Mouse (Mus musculus) neural tube, embryonic 10.5 days (tissue): ENCODE data around the gene Josd1.

Experiments used
- DNase-seq: peaks from one replicate; pipeline ENCODE4 v3.0.0-alpha.2; 2017; ENCODE audit warnings: low spot score; ENCODE audit errors: extremely low spot score

Gene Josd1

DNA sequence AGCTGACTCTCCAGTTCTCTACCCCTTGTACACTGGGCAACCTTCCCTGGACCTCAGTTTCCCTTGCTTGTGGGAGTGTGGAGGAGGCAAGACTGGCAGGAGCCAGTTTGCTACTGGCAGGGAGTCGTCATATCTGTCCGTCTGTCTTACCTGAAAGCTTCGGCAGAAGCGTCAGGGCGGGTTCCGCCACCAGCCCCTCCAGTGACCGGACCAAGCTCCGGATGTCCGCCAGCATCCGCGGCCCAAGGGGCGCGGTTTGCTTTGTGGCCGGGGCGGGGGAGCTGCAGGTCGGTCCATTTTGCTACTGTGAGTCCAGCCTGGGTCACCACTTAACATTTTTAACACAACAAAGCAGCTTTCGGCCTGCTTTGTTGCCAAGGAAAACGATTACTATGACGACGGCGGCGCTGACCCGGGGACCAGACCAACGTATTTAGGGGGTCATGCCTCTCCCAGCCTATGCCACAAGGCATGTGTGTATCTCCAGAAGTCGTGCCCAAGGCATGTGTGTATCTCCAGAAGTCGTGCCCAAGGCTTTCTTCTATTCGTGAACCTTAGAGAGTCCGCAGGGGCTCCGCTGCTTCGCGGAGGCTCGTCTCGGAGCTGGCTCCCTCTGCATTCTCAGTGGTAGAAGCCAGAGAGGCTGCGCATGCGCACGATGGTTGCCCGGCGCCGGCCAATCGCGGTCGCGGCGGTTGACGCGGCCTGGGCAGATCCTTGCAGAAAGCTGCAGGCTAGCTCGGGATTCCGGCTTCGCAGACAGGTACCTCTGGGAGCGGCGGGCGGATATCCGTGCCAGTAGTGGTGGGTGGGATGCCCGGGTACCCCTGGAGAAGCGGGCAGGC, 29.0 kb downstream of the Josd1 start, which contains the start of the genes Fam227a and Cby1:
Fam227a (minus strand) TSS at position 426 of the 845 bp plus-strand sequence.
Cby1 (plus strand) TSS at position 669 of the 845 bp plus-strand sequence.
- peak; percentile 99 for DNase-seq

DNA sequence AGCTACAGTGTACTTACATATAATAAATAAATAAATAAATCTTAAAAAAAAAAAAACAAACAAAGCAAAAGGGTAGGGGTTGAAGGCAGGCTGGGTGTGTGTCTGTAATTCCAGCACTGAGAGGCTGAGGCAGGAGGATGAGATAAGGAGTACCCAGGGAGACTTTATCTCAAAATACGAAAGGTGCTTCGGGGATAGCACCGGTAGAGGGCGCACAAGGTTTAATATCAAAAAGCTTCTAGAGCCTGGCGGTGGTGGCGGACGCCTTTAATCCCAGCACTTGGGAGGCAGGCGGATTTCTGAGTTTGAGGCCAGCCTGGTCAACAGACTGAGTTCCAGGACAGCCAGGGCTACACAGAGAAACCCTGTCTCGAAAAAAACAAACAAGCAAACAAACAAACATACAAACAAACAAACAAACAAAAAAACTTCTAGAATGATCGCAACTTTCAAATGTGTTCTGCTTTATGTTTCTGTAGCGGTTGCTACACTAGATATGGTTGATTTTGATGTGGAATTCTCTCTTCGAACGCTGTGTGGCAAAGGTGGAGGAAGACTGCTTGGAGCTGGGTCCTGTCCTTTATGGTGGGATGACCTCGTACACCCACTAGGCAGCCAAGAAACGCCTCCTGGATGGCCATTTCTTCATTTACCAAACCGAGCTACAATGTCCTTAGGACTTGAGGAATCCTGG, 29.7 kb downstream of the Josd1 start:
- DNase-seq, result peak; percentile 81

DNA sequence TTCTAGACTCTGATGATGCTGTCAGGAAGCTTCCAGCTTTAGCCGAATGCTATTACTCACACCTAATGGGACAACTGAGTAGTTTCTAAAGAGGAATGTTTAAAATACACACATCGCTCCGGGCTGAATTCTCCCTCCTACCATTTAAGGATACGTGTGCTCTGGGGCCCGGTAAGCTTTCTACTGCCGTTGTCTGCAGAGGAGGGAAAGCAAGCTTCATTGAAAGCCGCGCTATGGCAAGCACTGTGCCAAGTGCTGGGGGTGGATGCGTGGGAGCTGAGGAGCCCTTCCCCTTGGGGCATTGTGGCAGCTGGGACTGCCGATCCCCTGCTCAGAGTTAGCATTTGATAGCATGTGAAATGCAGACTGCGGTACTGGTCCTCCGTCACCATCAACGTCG, 31.3 kb downstream of the Josd1 start:
- DNase-seq, result no peak

DNA sequence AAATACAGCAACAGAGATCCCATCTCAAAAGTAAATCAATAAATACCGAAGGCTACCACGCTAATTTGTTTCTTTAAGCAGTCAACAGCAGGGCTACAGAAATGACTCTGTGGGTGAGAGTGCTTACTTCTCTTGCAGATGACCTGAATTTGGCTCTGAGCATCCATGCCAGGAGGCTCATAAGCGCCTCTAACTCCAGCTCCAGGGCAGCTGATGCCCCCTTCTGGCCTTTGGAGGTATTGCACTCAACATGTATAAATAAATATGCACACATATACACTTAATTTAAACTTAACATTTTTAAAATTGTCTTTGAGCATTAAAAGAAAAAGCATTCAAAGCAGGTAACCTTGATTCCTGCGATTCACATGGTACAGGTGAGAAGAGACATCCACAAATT, 36.2 kb downstream of the Josd1 start:
- DNase-seq, result no peak

DNA sequence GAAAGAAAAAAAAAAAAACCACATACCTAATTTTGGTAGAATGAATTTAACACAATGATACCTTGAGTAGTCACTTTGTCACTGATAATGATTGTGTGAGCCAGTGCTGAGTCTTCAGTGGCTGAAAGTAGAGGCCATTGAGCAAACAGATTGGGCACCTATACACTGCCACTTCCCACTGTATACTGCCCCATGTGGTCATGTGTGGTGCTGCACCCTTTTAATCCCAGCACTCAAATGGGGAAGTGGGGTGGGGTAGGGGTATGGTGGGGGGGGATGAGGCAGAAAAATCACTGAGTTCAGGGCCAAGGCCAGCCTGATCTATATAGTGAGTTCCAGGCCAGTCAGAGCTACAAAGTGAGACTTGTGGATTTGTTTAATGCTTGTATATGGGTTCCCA, 37.1 kb downstream of the Josd1 start:
- DNase-seq, result peak; percentile 46

DNA sequence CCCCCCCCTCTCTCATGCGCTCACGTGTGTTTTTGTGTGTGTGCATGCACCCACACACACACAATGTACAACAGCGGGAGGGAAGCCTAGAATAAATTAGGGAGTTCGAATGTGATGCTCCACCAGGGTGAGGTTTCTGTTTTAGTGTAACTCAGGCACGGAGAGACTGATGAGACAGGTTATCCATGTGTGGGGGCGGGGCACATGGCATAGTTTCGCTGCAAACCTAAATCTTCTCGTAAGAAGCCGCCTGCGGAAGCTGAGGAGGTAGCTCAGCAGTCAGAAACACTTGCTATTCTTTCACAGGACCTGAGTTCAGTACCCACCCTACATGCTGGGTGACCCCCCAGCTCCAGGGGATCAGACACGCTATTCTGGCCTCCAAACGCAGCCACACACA, 39.6 kb downstream of the Josd1 start:
- DNase-seq, result no peak

DNA sequence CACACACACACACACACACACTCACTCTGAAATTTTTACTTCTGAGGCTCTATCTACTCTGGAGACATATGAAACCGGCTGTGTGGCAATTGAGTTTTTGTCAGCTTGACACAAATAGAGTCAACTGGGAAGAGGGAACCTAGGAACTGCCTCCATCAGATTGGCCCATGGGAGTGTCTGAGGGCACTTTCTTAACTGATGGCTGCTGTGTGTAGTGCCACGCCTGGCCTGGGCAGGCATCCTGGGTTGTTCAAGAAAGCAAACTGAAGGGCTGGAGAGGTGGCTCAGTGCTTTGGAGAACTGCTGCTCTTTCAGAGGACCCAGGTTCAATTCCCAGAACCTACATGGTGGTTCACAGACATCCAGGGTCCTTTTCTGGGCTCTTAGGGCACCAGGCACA, 42.2 kb downstream of the Josd1 start:
- no peak for DNase-seq

DNA sequence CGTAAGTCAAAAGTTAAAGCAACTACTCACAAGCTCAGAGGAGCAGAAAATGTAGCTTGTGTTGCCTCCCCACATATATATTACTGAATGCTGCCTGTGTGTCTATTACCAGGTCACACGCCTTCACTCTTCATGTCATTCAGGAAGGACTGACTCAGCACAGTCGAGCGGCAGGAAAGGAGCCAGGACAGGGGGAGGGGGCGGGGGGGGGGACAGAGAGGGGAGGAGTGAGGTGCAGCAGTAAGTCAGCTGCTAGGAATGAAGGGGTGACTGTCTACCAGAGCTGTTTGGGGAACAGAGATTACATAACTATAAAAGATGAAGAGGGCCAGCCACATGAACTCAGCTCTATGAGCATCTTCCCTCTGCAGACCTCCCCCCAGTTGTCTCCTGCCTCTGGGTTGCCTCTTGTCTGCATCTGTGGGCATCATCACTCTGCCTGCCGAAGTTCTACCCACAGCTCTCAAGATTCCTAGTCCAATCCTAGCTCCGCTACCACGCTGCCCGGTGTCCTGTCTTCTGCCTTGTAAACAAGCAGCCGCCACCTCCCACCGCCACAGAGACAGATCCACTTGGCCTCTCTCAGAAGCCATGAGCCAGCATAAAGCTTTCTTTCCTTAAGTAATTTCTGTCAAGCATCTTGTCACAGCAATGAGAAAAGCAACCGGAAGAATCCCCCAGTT, 46.4 kb downstream of the Josd1 start:
- DNase-seq, result no peak

DNA sequence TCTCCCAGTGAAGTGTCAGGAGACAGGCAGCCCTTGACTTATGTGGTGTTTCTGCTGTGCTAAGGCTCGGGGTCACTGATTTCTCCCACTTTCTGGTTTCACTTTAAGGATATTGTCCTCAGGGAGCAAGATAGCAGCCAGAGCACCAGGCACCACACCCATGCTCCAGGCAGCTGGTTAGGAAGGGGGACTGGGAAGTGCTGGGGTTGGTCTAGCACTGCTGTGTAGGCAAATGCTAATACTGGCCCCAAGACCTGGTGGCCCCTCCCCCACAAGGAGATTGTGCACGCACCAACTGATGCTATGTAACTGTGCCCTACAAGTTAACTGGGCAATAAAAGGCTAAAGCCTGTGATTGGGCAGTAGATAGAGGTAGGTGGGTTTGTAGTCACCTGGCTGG, 57.2 kb downstream of the Josd1 start:
- DNase-seq, result no peak
